Mouse (Mus musculus): Measurements from ENCODE around the gene Unc5a.

Unc5a gene

GRCm38 (mm10) chr13:54954745-54955144 is 5.5 kb downstream of the Unc5a start:
- in situ Hi-C loops (cut with MboI; ENCODE audit: low sequenced_read_pairs), result no loop called here

GRCm38 (mm10) chr13:54955695-54956471 is 6.7 kb downstream of the Unc5a start:
- in situ Hi-C loops (cut with MboI; ENCODE audit: low sequenced_read_pairs), result no loop called here

GRCm38 (mm10) chr13:54957281-54957680 is 8.1 kb downstream of the Unc5a start:
- in situ Hi-C loops (cut with MboI; ENCODE audit: low sequenced_read_pairs), result no loop called here

- in situ Hi-C loops (cut with MboI; ENCODE audit: low sequenced_read_pairs), result no loop called here
Observed at GRCm38 (mm10) chr13:54959059-54959701, 10.0 kb downstream of the Unc5a start.

GRCm38 (mm10) chr13:54959842-54960241 is 10.6 kb downstream of the Unc5a start:
- in situ Hi-C loops (cut with MboI; ENCODE audit: low sequenced_read_pairs), result loop anchor here (10.0 kb wide), 1 partner anchor 165 kb away; no protein-coding TSS in a partner anchor

GRCm38 (mm10) chr13:54960491-54960890 is 11.3 kb downstream of the Unc5a start:
- in situ Hi-C loops (cut with MboI; ENCODE audit: low sequenced_read_pairs), result loop anchor here (10.0 kb wide), 1 partner anchor 166 kb away; no protein-coding TSS in a partner anchor

GRCm38 (mm10) chr13:54965256-54965655 is 16.0 kb downstream of the Unc5a start:
- in situ Hi-C loops (cut with MboI; ENCODE audit: low sequenced_read_pairs), result loop anchor here (10.0 kb wide), 1 partner anchor 170 kb away; no protein-coding TSS in a partner anchor

GRCm38 (mm10) chr13:54967501-54967900 is 18.3 kb downstream of the Unc5a start:
- in situ Hi-C loops (cut with MboI; ENCODE audit: low sequenced_read_pairs), result loop anchor here (10.0 kb wide), 1 partner anchor 173 kb away; no protein-coding TSS in a partner anchor

- in situ Hi-C loops (cut with MboI; ENCODE audit: low sequenced_read_pairs), result loop anchor here (10.0 kb wide), 1 partner anchor 174 kb away; no protein-coding TSS in a partner anchor
Observed at GRCm38 (mm10) chr13:54968636-54969035, 19.4 kb downstream of the Unc5a start.

GRCm38 (mm10) chr13:54969513-54969912 is 20.3 kb downstream of the Unc5a start:
- in situ Hi-C loops (cut with MboI; ENCODE audit: low sequenced_read_pairs), result loop anchor here (10.0 kb wide), 1 partner anchor 175 kb away; no protein-coding TSS in a partner anchor

GRCm38 (mm10) chr13:54970521-54971247 is 21.5 kb downstream of the Unc5a start:
- in situ Hi-C loops (cut with MboI; ENCODE audit: low sequenced_read_pairs), result no loop called here

GRCm38 (mm10) chr13:54975546-54975945 is 26.3 kb downstream of the Unc5a start:
- in situ Hi-C loops (cut with MboI; ENCODE audit: low sequenced_read_pairs), result no loop called here

GRCm38 (mm10) chr13:54978804-54979203 is 29.6 kb downstream of the Unc5a start:
- in situ Hi-C loops (cut with MboI; ENCODE audit: low sequenced_read_pairs), result no loop called here

- in situ Hi-C loops (cut with MboI; ENCODE audit: low sequenced_read_pairs), result no loop called here
Observed at GRCm38 (mm10) chr13:54980957-54981356, 31.7 kb downstream of the Unc5a start.

- in situ Hi-C loops (cut with MboI; ENCODE audit: low sequenced_read_pairs), result no loop called here
Observed at GRCm38 (mm10) chr13:54983001-54983400, 33.8 kb downstream of the Unc5a start.

- in situ Hi-C loops (cut with MboI; ENCODE audit: low sequenced_read_pairs), result no loop called here
Observed at GRCm38 (mm10) chr13:54983614-54984013, 34.4 kb downstream of the Unc5a start.

GRCm38 (mm10) chr13:54987405-54987804 is 38.2 kb downstream of the Unc5a start:
- in situ Hi-C loops (cut with MboI; ENCODE audit: low sequenced_read_pairs), result no loop called here

GRCm38 (mm10) chr13:54988181-54988760 is 39.1 kb downstream of the Unc5a start:
- in situ Hi-C loops (cut with MboI; ENCODE audit: low sequenced_read_pairs), result no loop called here

- in situ Hi-C loops (cut with MboI; ENCODE audit: low sequenced_read_pairs), result no loop called here
Observed at GRCm38 (mm10) chr13:54992215-54992614, 43.0 kb downstream of the Unc5a start.

GRCm38 (mm10) chr13:54994576-54994975 is 45.4 kb downstream of the Unc5a start:
- in situ Hi-C loops (cut with MboI; ENCODE audit: low sequenced_read_pairs), result no loop called here

GRCm38 (mm10) chr13:54995161-54995560 is 46.0 kb downstream of the Unc5a start:
- in situ Hi-C loops (cut with MboI; ENCODE audit: low sequenced_read_pairs), result no loop called here
